Mouse (Mus musculus) liver, embryonic 12.5 days (tissue): ENCODE measurements around the gene Prkca. TPM values are rescaled to one million over a fixed set of nuclear protein-coding genes. Genes with fewer than 3 reads are reported as not detected.

ENCODE experiments used
- ATAC-seq: fragments of 200-750 bp; cut with Nextera tagmentation; 2 replicates; pipeline ENCODE4 v1.8.0; 2017; ENCODE audit warnings: moderate number of reproducible peaks, mild to moderate bottlenecking, moderate library complexity
- H3K27ac ChIP-seq: fragments of 300-500 bp; sonication (generic); 2 replicates; pipeline ENCODE4 v1.5.1; 2016; ENCODE audit warnings: mild to moderate bottlenecking
- H3K27me3 ChIP-seq: fragments of 300-500 bp; sonication (generic); replicated peaks from 2 replicates; pipeline ENCODE4 v1.6.1; 2016; ENCODE audit warnings: mild to moderate bottlenecking, moderate library complexity
- H3K36me3 ChIP-seq: fragments of 300-500 bp; sonication (generic); 2 replicates; pipeline ENCODE4 v1.6.1; 2016; ENCODE audit warnings: mild to moderate bottlenecking, moderate library complexity
- H3K4me1 ChIP-seq: fragments of 300-500 bp; sonication (generic); 2 replicates; pipeline ENCODE4 v1.6.1; 2016
- H3K4me2 ChIP-seq: fragments of 300-500 bp; sonication (generic); 2 replicates; pipeline ENCODE4 v1.6.1; 2016; ENCODE audit warnings: mild to moderate bottlenecking, moderate library complexity
- H3K4me3 ChIP-seq: fragments of 300-500 bp; sonication (generic); 2 replicates; pipeline ENCODE4 v1.5.1; 2016; ENCODE audit warnings: mild to moderate bottlenecking, moderate library complexity
- H3K9ac ChIP-seq: fragments of 300-500 bp; sonication (generic); 2 replicates; pipeline ENCODE4 v1.6.1; 2016; ENCODE audit warnings: mild to moderate bottlenecking, moderate library complexity
- H3K9me3 ChIP-seq: fragments of 300-500 bp; sonication (generic); replicated peaks from 2 replicates; pipeline ENCODE4 v1.6.1; 2016; ENCODE audit warnings: mild to moderate bottlenecking, moderate library complexity
- WGBS: fragments of 180-500 bp; shearing (Covaris S2); methylation state at CpG from one replicate; pipeline ENCODE4 v1.1.7; 2016; ENCODE audit not compliant: insufficient replicate concordance; 5-methylcytosine and 5-hydroxymethylcytosine counted together
- polyA plus RNA-seq: library from polyadenylated mRNA; unstranded; fragments of >200 nt; fragmentation: Nextera tagmentation; extraction: Ambion mirVana; gene quantifications from 2 replicates; pipeline ENCODE4 v1.2.1, GENCODE M21; 2016

Prkca gene
- polyA plus RNA-seq, 1 experiment from 2014 or later = 7.5 TPM

- 77% methylated on average over 6 of the region's 6 CpGs for WGBS
- H3K9ac ChIP-seq = no peak overlapping the region
- H3K9me3 ChIP-seq = no peaks in the 10 kb centered on the region
- no peak overlapping the region for H3K4me2 ChIP-seq
- no peak for ATAC-seq
- H3K27ac ChIP-seq = no peak overlapping the region
- H3K4me3 ChIP-seq = no peak overlapping the region
- H3K4me1 ChIP-seq = no peaks in the 10 kb centered on the region
- no peaks in the 10 kb centered on the region for H3K27me3 ChIP-seq
- no peaks in the 10 kb centered on the region for H3K36me3 ChIP-seq
These were observed 153.4 kb downstream of the Prkca start for GRCm38 (mm10) chr11:108190298-108190697.

GRCm38 (mm10) chr11:108189362-108189761 is 154.4 kb downstream of the Prkca start:
- Histone ChIP-seq H3K4me1 (no peaks in the 10 kb centered on the region), H3K9me3 (no peaks in the 10 kb centered on the region), H3K4me3 (no peak overlapping the region), H3K36me3 (no peaks in the 10 kb centered on the region), H3K4me2 (no peak overlapping the region), H3K27me3 (no peaks in the 10 kb centered on the region), H3K9ac (no peak overlapping the region), H3K27ac (no peak overlapping the region)
- WGBS = 72% methylated on average over 3 of the region's 3 CpGs
- ATAC-seq = no peak

GRCm38 (mm10) chr11:108182421-108182820 is 161.3 kb downstream of the Prkca start:
- Histone ChIP-seq H3K9me3 (no peaks in the 10 kb centered on the region), H3K27ac (no peak overlapping the region), H3K27me3 (no peaks in the 10 kb centered on the region), H3K4me1 (no peaks in the 10 kb centered on the region), H3K4me2 (no peak overlapping the region), H3K9ac (no peak overlapping the region), H3K36me3 (no peaks in the 10 kb centered on the region), H3K4me3 (no peak overlapping the region)
- no peak for ATAC-seq
- WGBS = 68% methylated on average over 5 of the region's 5 CpGs

- H3K9me3 ChIP-seq = no peaks in the 10 kb centered on the region
- ATAC-seq = no peak
- WGBS = 80% methylated on average over 10 of the region's 10 CpGs
- no peaks in the 10 kb centered on the region for H3K36me3 ChIP-seq
- no peak overlapping the region for H3K9ac ChIP-seq
- no peaks in the 10 kb centered on the region for H3K4me1 ChIP-seq
- H3K27me3 ChIP-seq = no peaks in the 10 kb centered on the region
- H3K4me2 ChIP-seq = no peak overlapping the region
- no peak overlapping the region for H3K27ac ChIP-seq
- no peak overlapping the region for H3K4me3 ChIP-seq
These were observed 162.6 kb downstream of the Prkca start for GRCm38 (mm10) chr11:108181012-108181713.

- WGBS = 66% methylated on average over 5 of the region's 5 CpGs
- Histone ChIP-seq H3K27ac (no peak overlapping the region), H3K36me3 (no peaks in the 10 kb centered on the region), H3K27me3 (no peaks in the 10 kb centered on the region), H3K9me3 (no peaks in the 10 kb centered on the region), H3K4me3 (no peak overlapping the region), H3K4me1 (no peaks in the 10 kb centered on the region), H3K4me2 (no peak overlapping the region), H3K9ac (no peak overlapping the region)
- ATAC-seq = no peak
These were observed 164.9 kb downstream of the Prkca start for GRCm38 (mm10) chr11:108178802-108179201.

DNA sequence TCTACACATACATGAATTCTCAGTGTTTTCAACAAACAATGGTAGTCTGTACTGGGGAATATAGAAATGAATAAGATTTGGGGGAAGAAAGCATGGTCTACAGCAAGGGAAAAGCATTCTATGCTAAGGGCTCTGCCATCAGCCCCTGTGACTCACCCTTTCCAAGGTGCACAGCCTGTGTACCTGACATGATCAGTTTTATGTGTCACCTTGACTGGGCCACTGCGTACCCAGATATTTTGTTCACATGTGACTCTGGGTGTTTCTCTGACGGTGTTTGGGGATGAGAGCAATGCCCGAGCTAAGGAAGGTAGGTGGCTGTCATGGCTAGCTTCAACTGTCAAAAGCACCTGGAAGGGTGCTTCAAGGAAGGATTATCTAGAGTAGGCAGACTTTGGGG is 165.5 kb downstream of the Prkca start:
- Histone ChIP-seq H3K36me3 (no peaks in the 10 kb centered on the region), H3K4me2 (no peak overlapping the region), H3K4me1 (no peaks in the 10 kb centered on the region), H3K27ac (no peak overlapping the region), H3K9me3 (no peaks in the 10 kb centered on the region), H3K27me3 (no peaks in the 10 kb centered on the region), H3K9ac (no peak overlapping the region), H3K4me3 (no peak overlapping the region)
- no peak for ATAC-seq
- 72% methylated on average over 3 of the region's 3 CpGs for WGBS

DNA sequence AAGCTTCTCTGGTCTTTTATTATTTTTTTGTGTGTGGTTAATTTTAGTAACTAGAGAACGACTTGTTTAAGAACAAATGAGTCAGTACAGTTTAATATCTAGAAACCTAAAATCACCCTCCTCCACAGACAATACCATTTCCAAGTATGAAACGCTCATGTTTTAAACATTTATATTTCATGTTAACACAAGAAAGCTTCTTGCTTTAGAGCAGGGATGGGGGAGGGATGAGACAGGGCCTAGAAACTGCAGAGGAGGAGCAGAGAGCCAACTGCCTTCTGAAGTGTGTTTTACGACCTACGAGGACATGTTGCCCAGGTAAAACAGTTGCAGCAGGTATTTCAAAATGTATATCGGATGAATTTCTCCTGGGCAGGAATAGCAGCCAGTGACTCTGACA is 167.0 kb downstream of the Prkca start:
- Histone ChIP-seq H3K9ac (no peak overlapping the region), H3K4me1 (no peaks in the 10 kb centered on the region), H3K4me3 (no peak overlapping the region), H3K4me2 (no peak overlapping the region), H3K36me3 (no peaks in the 10 kb centered on the region), H3K27ac (no peak overlapping the region), H3K27me3 (no peaks in the 10 kb centered on the region), H3K9me3 (no peaks in the 10 kb centered on the region)
- 73% methylated on average over 5 of the region's 5 CpGs for WGBS
- no peak for ATAC-seq

DNA sequence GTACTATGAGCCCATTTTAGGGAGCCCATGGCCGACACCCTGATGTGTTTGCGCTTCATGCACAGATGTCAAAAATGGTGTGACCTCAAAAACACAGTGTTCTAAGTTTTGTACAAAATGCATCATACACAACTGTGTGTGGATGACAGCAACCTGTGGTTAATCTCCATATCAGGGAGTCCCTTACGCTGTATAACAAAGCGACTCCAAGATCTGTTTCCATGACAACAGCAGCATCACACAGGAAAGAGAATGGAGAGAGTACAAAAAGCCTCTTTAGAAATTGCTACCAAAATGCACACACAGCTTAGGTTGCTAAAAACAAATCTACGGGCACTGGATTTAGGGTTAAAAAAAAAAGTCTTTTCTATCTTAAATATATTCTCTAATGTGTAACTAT is 171.8 kb downstream of the Prkca start:
- H3K9me3 ChIP-seq = no peaks in the 10 kb centered on the region
- H3K4me2 ChIP-seq = no peak overlapping the region
- no peak overlapping the region for H3K27ac ChIP-seq
- 81% methylated on average over 5 of the region's 5 CpGs for WGBS
- no peaks in the 10 kb centered on the region for H3K36me3 ChIP-seq
- H3K9ac ChIP-seq = no peak overlapping the region
- no peak for ATAC-seq
- H3K27me3 ChIP-seq = no peaks in the 10 kb centered on the region
- no peaks in the 10 kb centered on the region for H3K4me1 ChIP-seq
- H3K4me3 ChIP-seq = no peak overlapping the region

- no peaks in the 10 kb centered on the region for H3K9me3 ChIP-seq
- WGBS = 78% methylated on average over 6 of the region's 6 CpGs
- no peaks in the 10 kb centered on the region for H3K36me3 ChIP-seq
- no peaks in the 10 kb centered on the region for H3K4me1 ChIP-seq
- no peak overlapping the region for H3K4me3 ChIP-seq
- H3K4me2 ChIP-seq = no peak overlapping the region
- ATAC-seq = no peak
- H3K9ac ChIP-seq = no peak overlapping the region
- no peaks in the 10 kb centered on the region for H3K27me3 ChIP-seq
- H3K27ac ChIP-seq = no peak overlapping the region
These were observed 172.5 kb downstream of the Prkca start for GRCm38 (mm10) chr11:108171260-108171659.

- no peaks in the 10 kb centered on the region for H3K4me1 ChIP-seq
- no peaks in the 10 kb centered on the region for H3K9me3 ChIP-seq
- 67% methylated on average over 3 of the region's 3 CpGs for WGBS
- no peak overlapping the region for H3K4me3 ChIP-seq
- no peak overlapping the region for H3K9ac ChIP-seq
- H3K27me3 ChIP-seq = no peaks in the 10 kb centered on the region
- H3K36me3 ChIP-seq = no peaks in the 10 kb centered on the region
- H3K4me2 ChIP-seq = no peak overlapping the region
- no peak overlapping the region for H3K27ac ChIP-seq
- no peak for ATAC-seq
These were observed 173.6 kb downstream of the Prkca start for GRCm38 (mm10) chr11:108170107-108170506.

GRCm38 (mm10) chr11:108165725-108166124 is 178.0 kb downstream of the Prkca start:
- WGBS = 72% methylated on average over 9 of the region's 9 CpGs
- no peak overlapping the region for H3K9ac ChIP-seq
- H3K27me3 ChIP-seq = no peaks in the 10 kb centered on the region
- H3K4me2 ChIP-seq = no peak overlapping the region
- no peaks in the 10 kb centered on the region for H3K36me3 ChIP-seq
- no peak overlapping the region for H3K27ac ChIP-seq
- no peaks in the 10 kb centered on the region for H3K4me1 ChIP-seq
- no peak for ATAC-seq
- no peaks in the 10 kb centered on the region for H3K9me3 ChIP-seq
- H3K4me3 ChIP-seq = no peak overlapping the region

- Histone ChIP-seq H3K27me3 (no peaks in the 10 kb centered on the region), H3K4me3 (no peak overlapping the region), H3K4me1 (no peaks in the 10 kb centered on the region), H3K36me3 (no peaks in the 10 kb centered on the region), H3K9ac (no peak overlapping the region), H3K4me2 (no peak overlapping the region), H3K9me3 (no peaks in the 10 kb centered on the region), H3K27ac (no peak overlapping the region)
- ATAC-seq = no peak
- 62% methylated on average over 1 of the region's 1 CpGs for WGBS
These were observed 181.1 kb downstream of the Prkca start for GRCm38 (mm10) chr11:108162639-108163038.

DNA sequence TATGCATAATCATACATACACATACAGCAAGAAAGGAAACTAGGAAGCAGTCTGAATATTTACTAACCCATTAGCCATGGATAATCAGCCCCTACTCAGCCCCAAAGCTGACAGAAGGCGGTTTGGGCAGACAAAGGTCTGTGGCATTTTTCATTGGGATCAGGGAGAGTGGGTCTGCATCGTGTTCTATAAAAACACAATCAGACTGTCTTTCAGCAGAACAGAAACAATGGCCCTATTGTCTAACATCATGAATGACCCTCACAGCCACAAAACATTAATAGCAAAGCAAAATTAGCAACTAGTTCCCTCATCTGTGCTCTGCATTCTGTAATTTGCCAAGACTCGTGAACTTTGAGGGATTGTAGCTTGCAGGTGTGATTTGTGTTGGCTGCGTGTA is 181.6 kb downstream of the Prkca start:
- Histone ChIP-seq H3K36me3 (no peaks in the 10 kb centered on the region), H3K27me3 (no peaks in the 10 kb centered on the region), H3K9ac (no peak overlapping the region), H3K4me3 (no peak overlapping the region), H3K4me2 (no peak overlapping the region), H3K27ac (no peak overlapping the region), H3K4me1 (no peaks in the 10 kb centered on the region), H3K9me3 (no peaks in the 10 kb centered on the region)
- no peak for ATAC-seq
- WGBS = 73% methylated on average over 4 of the region's 4 CpGs
